Mouse (Mus musculus): Measurements from ENCODE around the gene Tubb5. TPM values are rescaled to one million over a fixed set of nuclear protein-coding genes. Genes with fewer than 3 reads are reported as not detected.
A peak's percentile ranks its signal among the peaks of the same experiment; 100 is the strongest.

The Tubb5 gene
- polyA plus RNA-seq, 1 experiment from 2014 or later, result 213 TPM

DNA sequence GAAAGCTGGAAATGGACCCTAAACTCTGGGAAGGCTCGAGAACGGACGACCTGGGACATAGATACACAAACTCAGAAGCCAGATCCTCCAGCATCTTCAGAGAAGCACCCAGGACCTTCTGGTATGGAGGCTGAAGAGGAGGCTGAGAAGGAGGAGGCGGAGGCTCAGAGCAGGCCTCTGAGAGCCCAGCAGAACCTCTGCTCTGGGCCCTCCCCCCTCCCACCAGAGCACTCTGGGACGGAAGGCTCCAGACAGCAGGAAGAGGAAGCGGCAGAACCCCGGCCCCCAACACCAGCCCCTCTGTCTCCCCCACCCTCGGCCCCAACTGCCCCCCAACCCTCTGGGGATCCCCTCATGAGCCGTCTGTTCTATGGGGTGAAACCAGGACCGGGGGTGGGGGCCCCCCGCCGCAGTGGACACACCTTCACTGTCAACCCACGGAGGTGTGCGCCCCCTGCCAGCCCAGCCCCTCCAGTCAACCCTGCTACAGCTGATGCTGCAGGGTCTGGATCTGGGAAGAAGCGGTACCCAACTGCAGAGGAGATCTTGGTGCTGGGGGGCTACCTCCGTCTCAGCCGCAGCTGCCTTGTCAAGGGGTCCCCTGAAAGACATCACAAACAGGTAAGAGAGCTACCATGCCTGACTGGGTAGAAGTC, 30.2 kb upstream of the Tubb5 start:
- Histone ChIP-seq H3K4me1 (ENCODE audit: insufficient read depth) (peaks cover 29% of the 10 kb centered on the region), H3K36me3 (replicated peaks; ENCODE audit: insufficient read depth, low read length) (peaks cover 11% of the 10 kb centered on the region; the same call in 1 of the 2 replicates), H3K9ac (replicated peaks) (peak overlapping the region; percentile 61), H3K27me3 (ENCODE audit: insufficient read depth, low read length) (peaks cover 39% of the 10 kb centered on the region), H3K9me3 (ENCODE audit: low read length) (no peaks in the 10 kb centered on the region), H3K4me2 (ENCODE audit: low read depth, low read length) (peak overlapping the region; percentile 79), H3K27ac (ENCODE audit: low read depth) (peak overlapping the region; percentile 95), H3K4me3 (ENCODE audit: low read depth, low read length) (peak overlapping the region; percentile 55)
- TF ChIP-seq CTCF (IDR thresholded peaks at IDR 0.05; ENCODE audit: low read depth), result peak; percentile 17; the same call in 1 of the 2 replicates
- TF ChIP-seq EP300 (IDR thresholded peaks at IDR 0.05; ENCODE audit: low read depth), result no peak
- DNase-seq, result peak; percentile 57
- no peak for ATAC-seq
- 16% methylated on average over 16 of the region's 17 CpGs for WGBS (ENCODE audit: insufficient replicate concordance)

- no peak for ATAC-seq
- peak; percentile 52 for DNase-seq
- peaks cover 39% of the 10 kb centered on the region for H3K27me3 ChIP-seq (ENCODE audit: insufficient read depth, low read length)
- peaks cover 7% of the 10 kb centered on the region; the same call in 1 of the 2 replicates for H3K36me3 ChIP-seq (replicated peaks; ENCODE audit: insufficient read depth, low read length)
- H3K27ac ChIP-seq (ENCODE audit: low read depth), result peak overlapping the region; percentile 95
- 7% methylated on average over 26 of the region's 26 CpGs for WGBS (ENCODE audit: insufficient replicate concordance)
- TF ChIP-seq CTCF (IDR thresholded peaks at IDR 0.05; ENCODE audit: low read depth), result peak; percentile 55
- no peak for TF ChIP-seq EP300 (IDR thresholded peaks at IDR 0.05; ENCODE audit: low read depth)
- H3K9me3 ChIP-seq (ENCODE audit: low read length), result no peaks in the 10 kb centered on the region
- peak overlapping the region; percentile 61 for H3K9ac ChIP-seq (replicated peaks)
- peaks cover 24% of the 10 kb centered on the region for H3K4me1 ChIP-seq (ENCODE audit: insufficient read depth)
- H3K4me2 ChIP-seq (ENCODE audit: low read depth, low read length), result peak overlapping the region; percentile 79
- H3K4me3 ChIP-seq (ENCODE audit: low read depth, low read length), result peak overlapping the region; percentile 55
Measured at GRCm38 (mm10) chr17:35866911-35867890, 29.1 kb upstream of the Tubb5 start.

GRCm38 (mm10) chr17:35866281-35866831, 28.2 kb upstream of the Tubb5 start:
- under 1% methylated on average over 38 of the region's 38 CpGs for WGBS (ENCODE audit: insufficient replicate concordance)
- peaks cover 6% of the 10 kb centered on the region; the same call in 1 of the 2 replicates for H3K36me3 ChIP-seq (replicated peaks; ENCODE audit: insufficient read depth, low read length)
- peak overlapping the region; percentile 95 for H3K27ac ChIP-seq (ENCODE audit: low read depth)
- TF ChIP-seq EP300 (IDR thresholded peaks at IDR 0.05; ENCODE audit: low read depth) (no peak), CTCF (IDR thresholded peaks at IDR 0.05; ENCODE audit: low read depth) (no peak)
- peak overlapping the region; percentile 79 for H3K4me2 ChIP-seq (ENCODE audit: low read depth, low read length)
- H3K9ac ChIP-seq (replicated peaks), result peak overlapping the region; percentile 61
- no peaks in the 10 kb centered on the region for H3K9me3 ChIP-seq (ENCODE audit: low read length)
- peaks cover 39% of the 10 kb centered on the region for H3K27me3 ChIP-seq (ENCODE audit: insufficient read depth, low read length)
- peak overlapping the region; percentile 55 for H3K4me3 ChIP-seq (ENCODE audit: low read depth, low read length)
- H3K4me1 ChIP-seq (ENCODE audit: insufficient read depth), result peaks cover 29% of the 10 kb centered on the region
- no peak for ATAC-seq
- DNase-seq, result peak; percentile 53

DNA sequence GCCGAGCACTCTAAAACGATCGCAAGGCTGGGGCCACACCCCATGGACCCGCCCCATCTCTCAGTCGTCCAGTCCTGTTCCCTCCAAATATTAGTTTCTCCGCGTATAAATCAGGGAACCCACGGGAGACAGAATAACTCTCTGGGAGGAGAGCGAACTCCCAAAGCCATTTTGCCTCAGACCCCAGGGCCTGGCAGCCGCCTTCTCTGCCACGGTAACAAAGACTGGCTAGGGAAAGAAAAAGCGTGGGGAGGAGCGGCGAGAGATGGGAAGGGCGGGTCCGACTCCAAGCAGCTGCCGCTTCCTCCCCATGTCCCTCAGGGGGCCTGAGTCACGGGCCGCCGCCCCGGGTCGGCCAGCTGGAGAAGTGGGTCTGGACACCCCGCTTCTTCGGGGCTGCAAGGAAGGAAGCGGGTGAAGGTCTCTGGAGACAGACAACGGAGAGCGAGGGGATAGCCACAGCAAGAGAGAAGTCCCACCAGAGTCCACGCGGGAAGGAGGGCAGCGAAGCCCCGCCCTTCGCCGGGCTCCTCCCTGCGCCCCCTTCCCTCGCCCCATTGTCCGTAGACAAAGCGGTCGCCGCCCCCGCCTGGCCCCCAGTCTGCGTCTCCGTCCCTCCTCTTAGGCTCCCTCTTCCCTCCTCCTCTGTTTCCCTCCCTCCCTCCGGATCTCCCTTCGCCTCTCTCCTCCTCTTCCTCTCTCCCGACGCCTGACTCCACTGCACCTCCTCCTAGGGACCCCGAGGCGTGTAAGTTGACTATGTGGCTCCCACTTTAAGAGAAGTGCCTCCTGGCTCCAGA, 27.6 kb upstream of the Tubb5 start, which contains the start of gene Ppp1r18:
Gene Ppp1r18 (plus strand): TSS at position 113 of the 800 bp plus-strand sequence.
- peak; percentile 4; the same call in 1 of the 2 replicates for ATAC-seq
- no peaks in the 10 kb centered on the region for H3K9me3 ChIP-seq (ENCODE audit: low read length)
- H3K9ac ChIP-seq (replicated peaks), result peak within 1 kb of the TSS; percentile 61
- DNase-seq, result peak; percentile 77
- no peak for TF ChIP-seq CTCF (IDR thresholded peaks at IDR 0.05; ENCODE audit: low read depth)
- TF ChIP-seq EP300 (IDR thresholded peaks at IDR 0.05; ENCODE audit: low read depth), result no peak
- peak within 1 kb of the TSS; percentile 79 for H3K4me2 ChIP-seq (ENCODE audit: low read depth, low read length)
- peak within 1 kb of the TSS; percentile 55 for H3K4me3 ChIP-seq (ENCODE audit: low read depth, low read length)
- peak within 1 kb of the TSS; percentile 95 for H3K27ac ChIP-seq (ENCODE audit: low read depth)
- H3K36me3 ChIP-seq (replicated peaks; ENCODE audit: insufficient read depth, low read length), result 0 out of 2 replicates have a peak, but pooled peaks cover 3% of the 10 kb centered on the region
- under 1% methylated on average over 38 of the region's 48 CpGs for WGBS (ENCODE audit: insufficient replicate concordance)
- peaks cover 32% of the 10 kb centered on the region for H3K4me1 ChIP-seq (ENCODE audit: insufficient read depth)
- H3K27me3 ChIP-seq (ENCODE audit: insufficient read depth, low read length), result peaks cover 39% of the 10 kb centered on the region

DNA sequence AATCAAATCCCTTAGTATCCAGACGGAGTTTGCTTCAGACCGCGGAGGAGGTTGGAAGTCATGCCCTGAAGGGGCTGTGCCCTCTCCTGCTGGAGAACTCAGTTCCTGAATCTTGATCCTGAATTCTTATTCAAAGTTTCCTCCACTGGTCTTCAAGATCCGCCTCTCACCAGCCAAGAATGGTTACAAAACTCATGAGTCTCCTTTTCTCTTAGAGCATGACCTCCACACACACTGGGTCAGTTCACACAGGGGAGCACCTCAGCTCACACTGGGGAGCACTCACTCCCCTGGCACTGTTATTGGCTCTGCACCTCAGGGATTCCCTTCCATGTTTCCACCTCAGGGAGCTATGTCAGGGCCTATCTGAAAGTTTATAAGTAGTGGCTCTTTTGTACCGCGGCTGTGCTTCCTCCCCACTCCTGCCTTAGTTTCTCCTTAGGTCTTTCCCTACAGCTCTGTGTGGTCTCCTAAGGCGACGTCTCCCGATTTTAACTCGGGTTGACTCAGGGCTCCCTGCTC, 26.8 kb upstream of the Tubb5 start:
- Histone ChIP-seq H3K9me3 (ENCODE audit: low read length) (no peaks in the 10 kb centered on the region), H3K27ac (ENCODE audit: low read depth) (peak overlapping the region; percentile 95), H3K27me3 (ENCODE audit: insufficient read depth, low read length) (peaks cover 39% of the 10 kb centered on the region), H3K36me3 (replicated peaks; ENCODE audit: insufficient read depth, low read length) (0 out of 2 replicates have a peak, but pooled peaks cover 3% of the 10 kb centered on the region), H3K4me2 (ENCODE audit: low read depth, low read length) (peak overlapping the region; percentile 79), H3K4me1 (ENCODE audit: insufficient read depth) (peaks cover 32% of the 10 kb centered on the region), H3K9ac (replicated peaks) (0 out of 2 replicates have a peak overlapping the region, but pooled peaks have one; percentile 61), H3K4me3 (ENCODE audit: low read depth, low read length) (peak overlapping the region; percentile 55)
- 40% methylated on average over 10 of the region's 10 CpGs for WGBS (ENCODE audit: insufficient replicate concordance)
- TF ChIP-seq EP300 (IDR thresholded peaks at IDR 0.05; ENCODE audit: low read depth) (no peak), CTCF (IDR thresholded peaks at IDR 0.05; ENCODE audit: low read depth) (no peak)
- DNase-seq, result no peak
- no peak for ATAC-seq

Measured in liver, postnatal 0 days (tissue).